Mouse (Mus musculus): ENCODE measurements around the gene Car9. TPM values are rescaled to one million over a fixed set of nuclear protein-coding genes. Genes with fewer than 3 reads are reported as not detected.

The Car9 gene
- polyA plus RNA-seq, 2 experiments, result 1.0 to 4.9 TPM

- Histone ChIP-seq H3K27ac (replicated peaks; ENCODE audit: low read depth, low read length) (no peak within 1 kb of the TSS), H3K4me3 (replicated peaks; ENCODE audit: low read length) (peak within 1 kb of the TSS; percentile 56), H3K4me2 (replicated peaks; ENCODE audit: low read depth, low read length, severe bottlenecking) (peak within 1 kb of the TSS; percentile 68), H3K27me3 (ENCODE audit: control insufficient read depth, insufficient read depth, low read length) (no peaks in the 10 kb centered on the region), H3K9me3 (ENCODE audit: control insufficient read depth, low read length) (no peaks in the 10 kb centered on the region), H3K9ac (ENCODE audit: low read depth, low read length, severe bottlenecking) (peak within 1 kb of the TSS; percentile 55), H3K36me3 (ENCODE audit: control insufficient read depth, insufficient read depth, low read length) (peaks cover 26% of the 10 kb centered on the region), H3K4me1 (ENCODE audit: control insufficient read depth, insufficient read depth, low read length) (peaks cover 29% of the 10 kb centered on the region)
- peak; percentile 70; the same call in 1 of the 2 replicates for TF ChIP-seq POLR2A (IDR thresholded peaks at IDR 0.05; ENCODE audit: borderline replicate concordance, extremely low read depth, insufficient read depth, insufficient read length)
- ATAC-seq (ENCODE audit: low FRiP score, low read depth), result peak; percentile 80
- peak; percentile 88 for DNase-seq (ENCODE audit: low spot score)
- WGBS, result 6% methylated on average over 50 of the region's 50 CpGs
Measured at GRCm38 (mm10) chr4:43499407-43500333, 7.1 kb upstream of the Car9 start, which contains the start of gene Arhgef39. Gene Arhgef39, minus strand, starts transcription at chr4:43499695.

- peaks cover 29% of the 10 kb centered on the region for H3K4me1 ChIP-seq (ENCODE audit: control insufficient read depth, insufficient read depth, low read length)
- H3K9ac ChIP-seq (ENCODE audit: low read depth, low read length, severe bottlenecking), result no peak overlapping the region
- no peak overlapping the region for H3K4me2 ChIP-seq (replicated peaks; ENCODE audit: low read depth, low read length, severe bottlenecking)
- H3K27me3 ChIP-seq (ENCODE audit: control insufficient read depth, insufficient read depth, low read length), result no peaks in the 10 kb centered on the region
- H3K36me3 ChIP-seq (ENCODE audit: control insufficient read depth, insufficient read depth, low read length), result no peaks in the 10 kb centered on the region
- TF ChIP-seq POLR2A (IDR thresholded peaks at IDR 0.05; ENCODE audit: borderline replicate concordance, extremely low read depth, insufficient read depth, insufficient read length), result no peak
- no peak for ATAC-seq (ENCODE audit: low FRiP score, low read depth)
- no peaks in the 10 kb centered on the region for H3K9me3 ChIP-seq (ENCODE audit: control insufficient read depth, low read length)
- H3K4me3 ChIP-seq (replicated peaks; ENCODE audit: low read length), result no peak overlapping the region
- WGBS, result 83% methylated on average over 2 of the region's 2 CpGs
- DNase-seq (ENCODE audit: low spot score), result no peak
- H3K27ac ChIP-seq (replicated peaks; ENCODE audit: low read depth, low read length), result no peak overlapping the region
Measured at GRCm38 (mm10) chr4:43503041-43503440, 3.7 kb upstream of the Car9 start.

GRCm38 (mm10) chr4:43503506-43503905 lies 3.3 kb upstream of the Car9 start:
- H3K9ac ChIP-seq (ENCODE audit: low read depth, low read length, severe bottlenecking), result no peak overlapping the region
- no peak overlapping the region for H3K4me2 ChIP-seq (replicated peaks; ENCODE audit: low read depth, low read length, severe bottlenecking)
- no peak for TF ChIP-seq POLR2A (IDR thresholded peaks at IDR 0.05; ENCODE audit: borderline replicate concordance, extremely low read depth, insufficient read depth, insufficient read length)
- DNase-seq (ENCODE audit: low spot score), result no peak
- no peaks in the 10 kb centered on the region for H3K36me3 ChIP-seq (ENCODE audit: control insufficient read depth, insufficient read depth, low read length)
- no peaks in the 10 kb centered on the region for H3K27me3 ChIP-seq (ENCODE audit: control insufficient read depth, insufficient read depth, low read length)
- H3K4me1 ChIP-seq (ENCODE audit: control insufficient read depth, insufficient read depth, low read length), result peaks cover 29% of the 10 kb centered on the region
- H3K9me3 ChIP-seq (ENCODE audit: control insufficient read depth, low read length), result no peaks in the 10 kb centered on the region
- no peak overlapping the region for H3K27ac ChIP-seq (replicated peaks; ENCODE audit: low read depth, low read length)
- 83% methylated on average over 6 of the region's 6 CpGs for WGBS
- no peak for ATAC-seq (ENCODE audit: low FRiP score, low read depth)
- no peak overlapping the region for H3K4me3 ChIP-seq (replicated peaks; ENCODE audit: low read length)

- Histone ChIP-seq H3K9ac (ENCODE audit: low read depth, low read length, severe bottlenecking) (no peak overlapping the region), H3K4me1 (ENCODE audit: control insufficient read depth, insufficient read depth, low read length) (peaks cover 31% of the 10 kb centered on the region), H3K9me3 (ENCODE audit: control insufficient read depth, low read length) (no peaks in the 10 kb centered on the region), H3K27ac (replicated peaks; ENCODE audit: low read depth, low read length) (no peak overlapping the region), H3K4me2 (replicated peaks; ENCODE audit: low read depth, low read length, severe bottlenecking) (no peak overlapping the region), H3K4me3 (replicated peaks; ENCODE audit: low read length) (no peak overlapping the region), H3K27me3 (ENCODE audit: control insufficient read depth, insufficient read depth, low read length) (no peaks in the 10 kb centered on the region), H3K36me3 (ENCODE audit: control insufficient read depth, insufficient read depth, low read length) (no peaks in the 10 kb centered on the region)
- no peak for TF ChIP-seq POLR2A (IDR thresholded peaks at IDR 0.05; ENCODE audit: borderline replicate concordance, extremely low read depth, insufficient read depth, insufficient read length)
- ATAC-seq (ENCODE audit: low FRiP score, low read depth) (no peak), DNase-seq (ENCODE audit: low spot score) (no peak)
- WGBS, result 81% methylated on average over 4 of the region's 4 CpGs
Measured at GRCm38 (mm10) chr4:43504269-43504668, 2.5 kb upstream of the Car9 start.

- H3K27me3 ChIP-seq (ENCODE audit: control insufficient read depth, insufficient read depth, low read length), result no peaks in the 10 kb centered on the region
- H3K4me2 ChIP-seq (replicated peaks; ENCODE audit: low read depth, low read length, severe bottlenecking), result no peak overlapping the region
- ATAC-seq (ENCODE audit: low FRiP score, low read depth), result no peak
- H3K36me3 ChIP-seq (ENCODE audit: control insufficient read depth, insufficient read depth, low read length), result no peaks in the 10 kb centered on the region
- no peak overlapping the region for H3K9ac ChIP-seq (ENCODE audit: low read depth, low read length, severe bottlenecking)
- peaks cover 29% of the 10 kb centered on the region for H3K4me1 ChIP-seq (ENCODE audit: control insufficient read depth, insufficient read depth, low read length)
- no peaks in the 10 kb centered on the region for H3K9me3 ChIP-seq (ENCODE audit: control insufficient read depth, low read length)
- no peak for TF ChIP-seq POLR2A (IDR thresholded peaks at IDR 0.05; ENCODE audit: borderline replicate concordance, extremely low read depth, insufficient read depth, insufficient read length)
- WGBS, result 84% methylated on average over 8 of the region's 8 CpGs
- DNase-seq (ENCODE audit: low spot score), result no peak
- H3K27ac ChIP-seq (replicated peaks; ENCODE audit: low read depth, low read length), result no peak overlapping the region
- no peak overlapping the region for H3K4me3 ChIP-seq (replicated peaks; ENCODE audit: low read length)
Measured at GRCm38 (mm10) chr4:43506074-43506473, 692 bp upstream of the Car9 start.
